Mouse (Mus musculus) limb, embryonic 14.5 days (tissue): ENCODE measurements around the gene Btg4. TPM values are rescaled to one million over a fixed set of nuclear protein-coding genes. Genes with fewer than 3 reads are reported as not detected.

Source experiments
- ATAC-seq: fragments of 200-750 bp; cut with Nextera tagmentation; 2 replicates; pipeline ENCODE4 v1.8.0; 2017; ENCODE audit warnings: low read depth, moderate number of reproducible peaks, moderate TSS enrichment; ENCODE audit not compliant: low FRiP score
- DNase-seq: peaks from one replicate; pipeline ENCODE4 v3.0.0-alpha.2; 2015; ENCODE audit warnings: low spot score
- H3K27ac ChIP-seq: fragments of 300-500 bp; sonication (generic); replicated peaks from 2 replicates; pipeline ENCODE4 v1.5.1; 2014; ENCODE audit warnings: low read depth, mild to moderate bottlenecking, low read length, moderate library complexity, mixed read lengths
- H3K27me3 ChIP-seq: fragments of 300-500 bp; sonication (generic); 2 replicates; pipeline ENCODE4 v1.6.1; 2014; ENCODE audit warnings: low read length, mixed read lengths; ENCODE audit not compliant: control insufficient read depth, insufficient read depth
- H3K36me3 ChIP-seq: fragments of 300-500 bp; sonication (generic); 2 replicates; pipeline ENCODE4 v1.6.1; 2014; ENCODE audit warnings: mild to moderate bottlenecking, low read length, moderate library complexity, mixed read lengths; ENCODE audit not compliant: control insufficient read depth, insufficient read depth
- H3K4me1 ChIP-seq: fragments of 300-500 bp; sonication (generic); 2 replicates; pipeline ENCODE4 v1.6.1; 2014; ENCODE audit warnings: antibody characterized with exemption, low read length, mixed read lengths; ENCODE audit not compliant: control insufficient read depth, insufficient read depth
- H3K4me2 ChIP-seq: fragments of 300-500 bp; sonication (generic); replicated peaks from 2 replicates; pipeline ENCODE4 v1.6.1; 2014; ENCODE audit warnings: low read depth, mild to moderate bottlenecking, low read length, moderate library complexity; ENCODE audit not compliant: severe bottlenecking
- H3K4me3 ChIP-seq: fragments of 300-500 bp; sonication (generic); replicated peaks from 2 replicates; pipeline ENCODE4 v1.5.1; 2014; ENCODE audit warnings: low read length
- H3K9ac ChIP-seq: fragments of 300-500 bp; sonication (generic); 2 replicates; pipeline ENCODE4 v1.6.1; 2014; ENCODE audit warnings: mild to moderate bottlenecking, low read depth, low read length, moderate library complexity; ENCODE audit not compliant: severe bottlenecking
- H3K9me3 ChIP-seq: fragments of 300-500 bp; sonication (generic); 2 replicates; pipeline ENCODE4 v1.6.1; 2016; ENCODE audit warnings: low read length; ENCODE audit not compliant: control insufficient read depth
- POLR2A ChIP-seq: fragments of 200-500 bp; IDR thresholded peaks from 2 replicates; pipeline ENCODE4 v1.8.0; 2012; ENCODE audit warnings: inconsistent platforms, mild to moderate bottlenecking, moderate library complexity, borderline replicate concordance; ENCODE audit not compliant: insufficient read depth, insufficient read length; ENCODE audit errors: extremely low read depth
- WGBS: fragments of 180-500 bp; shearing (Covaris S2); extraction: QIAGEN DNeasy Blood & Tissue Kit; methylation state at CpG from one replicate; pipeline ENCODE4 v1.1.7; 2014; 5-methylcytosine and 5-hydroxymethylcytosine counted together
- polyA plus RNA-seq, 2 experiments: library from polyadenylated mRNA; depleted of rRNA in 1 of 2; stranded (reverse) in 1 of 2; unstranded in 1 of 2; fragments of >200 nt; fragmentation: Nextera tagmentation in 1 of 2; extraction: Ambion mirVana in 1 of 2; gene quantifications; 2 replicates each; pipeline versions ENCODE4 v1.2.1 to v1.2.3; 2012 to 2014

The Btg4 gene
- polyA plus RNA-seq, 2 experiments, result not detected

DNA sequence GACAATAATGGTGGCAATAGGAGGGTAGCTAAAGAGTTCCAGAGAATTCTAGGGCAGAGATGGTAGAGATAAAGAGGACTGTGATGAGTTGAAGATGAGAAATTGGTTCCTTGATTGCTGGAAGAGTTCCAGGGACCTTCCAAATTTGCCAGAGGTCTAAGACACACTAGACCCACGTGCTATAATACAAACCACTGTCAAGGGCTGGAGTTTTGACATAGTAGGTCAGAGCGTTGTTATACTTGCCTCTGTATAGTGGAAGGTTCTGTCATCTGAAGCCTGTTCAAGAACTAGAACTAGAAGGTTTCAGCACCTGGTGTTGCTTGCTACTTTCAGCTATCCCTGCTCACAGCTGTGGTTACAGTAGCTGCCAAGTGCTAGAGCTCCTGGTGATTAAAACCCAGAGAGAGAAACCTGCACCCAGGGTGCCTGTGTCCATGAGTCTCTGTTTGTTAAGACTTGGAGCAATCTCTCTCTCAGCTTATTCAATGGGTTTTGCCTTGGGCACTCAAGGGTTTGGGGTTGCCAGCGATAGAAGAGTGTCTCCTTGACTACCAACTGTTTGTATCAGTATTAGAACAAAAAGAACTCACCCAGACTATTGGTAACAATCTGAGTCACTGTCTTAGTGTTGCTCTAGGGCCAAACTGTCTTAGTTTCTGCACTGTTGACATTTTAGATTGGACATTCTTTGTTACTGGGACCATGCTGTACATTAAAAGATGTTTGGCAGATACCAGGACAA lies 27.7 kb upstream of the Btg4 start:
- H3K4me1 ChIP-seq, result no peaks in the 10 kb centered on the region; the same call in 1 of the 2 replicates
- no peaks in the 10 kb centered on the region for H3K27me3 ChIP-seq
- ATAC-seq (no peak), DNase-seq (no peak)
- H3K9ac ChIP-seq, result no peak overlapping the region
- no peaks in the 10 kb centered on the region for H3K9me3 ChIP-seq
- no peak overlapping the region for H3K4me2 ChIP-seq
- H3K36me3 ChIP-seq, result no peaks in the 10 kb centered on the region
- WGBS, result 76% methylated on average over 3 of the region's 3 CpGs
- TF ChIP-seq POLR2A, result no peak
- no peak overlapping the region for H3K4me3 ChIP-seq
- H3K27ac ChIP-seq, result no peak overlapping the region

DNA sequence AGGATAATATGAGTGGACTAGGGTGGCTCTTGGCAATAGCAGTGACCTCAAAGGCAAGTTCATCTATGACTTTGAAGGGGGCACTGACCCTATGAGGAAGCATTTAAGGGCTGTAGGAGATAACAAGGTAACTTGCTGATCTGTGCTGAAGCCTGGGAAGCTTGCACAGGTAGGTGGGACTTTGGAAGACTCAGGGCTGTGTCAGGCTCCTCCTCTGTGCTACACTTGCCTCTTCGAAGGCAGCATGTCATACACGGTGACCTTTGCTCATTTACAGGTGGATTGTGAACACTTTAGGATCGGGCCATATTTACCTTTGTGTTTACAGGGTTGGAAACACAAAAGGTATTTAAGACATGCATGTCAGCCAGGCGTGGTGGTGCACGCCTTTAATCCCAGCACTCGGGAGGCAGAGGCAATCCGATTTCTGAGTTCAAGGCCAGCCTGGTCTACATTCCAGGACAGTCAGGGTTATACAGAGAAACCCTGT lies 19.2 kb upstream of the Btg4 start:
- Histone ChIP-seq H3K4me1 (no peaks in the 10 kb centered on the region), H3K27me3 (no peaks in the 10 kb centered on the region), H3K9ac (no peak overlapping the region), H3K4me3 (no peak overlapping the region), H3K4me2 (no peak overlapping the region), H3K36me3 (no peaks in the 10 kb centered on the region), H3K9me3 (no peaks in the 10 kb centered on the region), H3K27ac (no peak overlapping the region)
- TF ChIP-seq POLR2A, result no peak
- DNase-seq (no peak), ATAC-seq (no peak)
- 92% methylated on average over 7 of the region's 7 CpGs for WGBS

DNA sequence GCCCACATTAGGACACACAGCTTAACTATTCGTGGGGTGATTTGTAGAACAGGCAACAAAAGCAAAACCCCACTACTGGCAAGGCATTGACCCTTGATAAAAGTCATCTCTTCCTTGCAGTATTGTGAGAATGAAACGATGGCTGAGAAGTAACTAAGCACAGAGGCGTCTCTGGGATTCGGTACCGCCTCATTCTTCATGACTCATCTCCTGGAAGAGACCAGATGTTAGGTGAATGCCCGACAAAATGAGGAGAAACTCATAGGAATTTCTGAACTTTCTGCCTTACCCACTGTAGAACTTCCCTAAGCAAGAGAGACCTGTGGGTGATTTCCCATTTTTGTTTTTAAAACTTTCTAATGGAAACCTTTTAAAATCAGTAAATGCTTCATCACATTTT lies 18.6 kb upstream of the Btg4 start:
- Histone ChIP-seq H3K4me3 (no peak overlapping the region), H3K36me3 (no peaks in the 10 kb centered on the region), H3K4me2 (no peak overlapping the region), H3K9ac (no peak overlapping the region), H3K9me3 (no peaks in the 10 kb centered on the region), H3K4me1 (no peaks in the 10 kb centered on the region), H3K27me3 (no peaks in the 10 kb centered on the region), H3K27ac (no peak overlapping the region)
- no peak for DNase-seq
- WGBS, result 75% methylated on average over 6 of the region's 6 CpGs
- no peak for ATAC-seq
- no peak for TF ChIP-seq POLR2A

DNA sequence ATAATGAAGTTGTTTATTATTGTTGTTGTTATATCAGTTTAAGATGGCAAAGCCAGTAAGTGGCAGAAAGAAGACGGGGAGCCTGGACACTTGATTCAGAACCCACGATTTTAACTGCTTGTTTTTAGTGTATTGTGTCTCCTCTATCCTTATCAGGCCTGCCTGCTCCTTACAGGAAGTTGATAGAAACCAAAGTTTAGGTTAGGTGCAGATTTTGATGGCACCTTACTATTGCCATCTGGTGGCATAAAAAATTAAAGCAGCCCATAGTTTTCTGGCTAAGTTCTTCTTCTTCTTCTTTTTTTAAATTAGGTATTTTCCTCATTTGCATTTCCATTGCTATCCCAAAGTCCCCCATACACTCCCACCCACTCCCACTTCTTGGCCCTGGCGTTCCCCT lies 8.5 kb upstream of the Btg4 start:
- 75% methylated on average over 3 of the region's 3 CpGs for WGBS
- no peak overlapping the region for H3K9ac ChIP-seq
- H3K9me3 ChIP-seq, result no peaks in the 10 kb centered on the region
- TF ChIP-seq POLR2A, result no peak
- H3K27me3 ChIP-seq, result no peaks in the 10 kb centered on the region
- H3K4me1 ChIP-seq, result 0 out of 2 replicates have a peak, but pooled peaks cover 2% of the 10 kb centered on the region
- no peak overlapping the region for H3K4me3 ChIP-seq
- DNase-seq (no peak), ATAC-seq (no peak)
- no peak overlapping the region for H3K4me2 ChIP-seq
- H3K36me3 ChIP-seq, result no peaks in the 10 kb centered on the region
- H3K27ac ChIP-seq, result no peak overlapping the region

DNA sequence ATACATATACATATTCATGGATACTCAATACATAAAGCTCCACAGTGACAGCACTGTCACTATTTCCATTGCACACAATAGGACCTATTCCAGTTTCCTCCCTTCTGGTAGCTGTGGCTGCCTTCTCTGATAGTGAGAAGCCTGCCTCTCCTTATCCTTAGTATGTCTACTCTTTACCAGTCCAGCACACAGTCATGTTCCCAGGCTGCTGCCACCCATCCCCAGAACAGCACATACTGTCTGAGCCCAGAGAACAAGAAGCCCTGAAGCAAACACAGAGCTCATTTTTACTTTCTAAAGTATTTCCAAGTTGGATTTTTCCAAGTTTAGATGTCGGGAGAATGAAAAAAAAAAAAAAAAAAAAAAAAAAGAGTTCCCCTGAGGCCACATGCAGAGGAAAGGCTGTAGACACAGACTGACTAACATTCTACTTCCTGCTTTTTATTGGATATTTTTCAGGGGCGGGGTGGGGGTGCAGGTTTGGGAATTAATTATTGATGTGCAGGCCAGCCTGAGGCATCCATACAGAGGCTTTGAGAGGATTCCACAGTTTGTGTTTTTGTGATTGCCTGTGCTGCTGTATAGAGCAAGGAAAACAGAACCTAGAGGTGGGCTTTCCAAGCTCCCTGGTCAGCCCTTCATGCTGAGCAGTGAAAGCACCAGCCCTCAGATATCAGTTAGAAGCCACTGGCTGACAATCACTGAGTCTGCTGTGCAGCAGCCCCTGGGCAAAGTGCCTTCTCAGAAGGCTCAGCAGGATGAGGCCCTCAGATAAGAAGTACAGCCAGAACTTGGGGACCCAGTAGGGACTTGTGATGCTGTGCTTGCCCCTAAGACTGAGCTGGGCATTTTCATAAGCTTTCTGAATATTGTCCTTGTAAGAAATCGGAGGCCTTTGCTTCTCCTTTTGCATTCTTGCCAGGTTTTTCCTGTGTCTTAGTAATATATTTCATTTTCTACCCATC lies 4.1 kb upstream of the Btg4 start:
- TF ChIP-seq POLR2A, result no peak
- no peak for ATAC-seq
- Histone ChIP-seq H3K27ac (peak overlapping the region; percentile 33; the same call in 1 of the 2 replicates), H3K9me3 (no peaks in the 10 kb centered on the region), H3K4me2 (no peak overlapping the region), H3K4me3 (no peak overlapping the region), H3K4me1 (0 out of 2 replicates have a peak, but pooled peaks cover 2% of the 10 kb centered on the region), H3K27me3 (no peaks in the 10 kb centered on the region), H3K36me3 (no peaks in the 10 kb centered on the region), H3K9ac (no peak overlapping the region)
- no peak for DNase-seq
- WGBS, result 41% methylated on average over 3 of the region's 3 CpGs
